31 mouse cellular contexts compared by ENCODE assay signal in the genomic region with DNA sequence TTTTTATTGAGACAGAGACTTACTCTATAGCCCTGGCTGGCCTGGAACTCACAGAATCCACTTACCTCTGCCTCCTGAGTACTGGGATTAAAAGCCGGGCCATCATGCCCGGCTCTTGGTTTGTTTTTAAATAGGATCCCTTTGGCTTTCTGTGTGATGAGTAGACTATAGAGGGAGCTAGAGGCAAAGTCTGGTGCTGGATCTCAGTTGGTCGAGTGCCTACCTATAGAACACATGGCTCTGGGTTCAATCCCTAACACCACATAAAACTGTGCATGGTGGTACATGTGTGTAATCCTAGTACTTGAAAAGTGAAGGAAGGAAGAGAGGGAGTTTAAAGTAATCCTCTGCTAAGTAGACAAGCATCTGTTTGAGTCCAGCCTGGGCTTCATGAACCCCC. TPM values are rescaled to one million over a fixed set of nuclear protein-coding genes. Genes with fewer than 3 reads are reported as not detected.
A peak's percentile ranks its signal among the peaks of the same experiment; 100 is the strongest.
DNase-seq lines count a peak whose midpoint lies in the region; ATAC-seq and TF ChIP-seq lines count a peak whose summit lies in the region.
"Had no signal": no experiment of that assay in that cellular context is flagged by ENCODE, and none has a peak within 500 bp of the region (broad histone marks: within the 10 kb centered on the region; RNA-seq: fewer than 3 reads in every experiment).

No protein-coding gene starts in this region.

- no peak for DNase-seq in liver, embryonic 13.5 days
- no peak for DNase-seq in liver
- DNase-seq in embryonic facial prominence, embryonic 10.5 days (ENCODE audit: low spot score) = no peak
- DNase-seq: adrenal gland, adult 8-10 months; adrenal gland, postnatal 25 days; cerebellum, adult 11-12 months; cerebellum, adult 8-10 months; cerebellum, postnatal 10 days; cerebellum, postnatal 36 days; embryo, embryonic 11 days; gastrocnemius, adult 2 months; gastrocnemius, postnatal 14 days; heart, adult 18-20 months; heart, postnatal 10 days; heart, postnatal 36 days had no signal

- H3K36me3 ChIP-seq in intestine, postnatal 0 days (ENCODE audit: control insufficient read depth, insufficient read depth) = no peaks in the 10 kb centered on the region
- no peaks in the 10 kb centered on the region for H3K36me3 ChIP-seq in intestine, embryonic 15.5 days
- no peaks in the 10 kb centered on the region for H3K36me3 ChIP-seq in liver, embryonic 13.5 days
- no peaks in the 10 kb centered on the region for H3K36me3 ChIP-seq in embryonic facial prominence, embryonic 10.5 days (replicated peaks)
- H3K36me3 ChIP-seq: forebrain, embryonic 10.5 days; G1E; heart, embryonic 12.5 days; heart, embryonic 15.5 days; hindbrain, embryonic 10.5 days; hindbrain, embryonic 13.5 days had no signal

- no peak for ATAC-seq in intestine, postnatal 0 days
- ATAC-seq in intestine, embryonic 15.5 days = no peak
- no peak for ATAC-seq in liver, embryonic 13.5 days (ENCODE audit: low read depth)
- peak; percentile 79 for ATAC-seq in megakaryocyte progenitor cell, adult 5-6 weeks (replicated peaks; ENCODE audit: poor library complexity)
- no peak for ATAC-seq in frontal cortex, adult (ENCODE audit: low TSS enrichment)
- no peak for ATAC-seq in CD4-positive, CD25-positive, alpha-beta regulatory T cell, adult 4 months
- ATAC-seq: activated CD4-positive, CD25-positive, alpha-beta regulatory T cell, adult 4 months; forebrain, embryonic 13.5 days; forebrain, embryonic 16.5 days; hindbrain, embryonic 16.5 days had no signal

- WGBS in intestine, postnatal 0 days = 51% methylated on average over 3 of the region's 3 CpGs
- 45% methylated on average over 3 of the region's 3 CpGs for WGBS in intestine, embryonic 15.5 days
- 39% methylated on average over 3 of the region's 3 CpGs for WGBS in liver, embryonic 13.5 days (ENCODE audit: insufficient replicate concordance)
- 48% methylated on average over 3 of the region's 3 CpGs for WGBS in embryonic facial prominence, embryonic 10.5 days

- no peaks in the 10 kb centered on the region for H3K4me1 ChIP-seq in intestine, postnatal 0 days (replicated peaks; ENCODE audit: control insufficient read depth, insufficient read depth, low read length)
- H3K4me1 ChIP-seq in intestine, embryonic 15.5 days (replicated peaks) = no peaks in the 10 kb centered on the region
- peaks cover 10% of the 10 kb centered on the region; the same call in 1 of the 2 replicates for H3K4me1 ChIP-seq in liver, embryonic 13.5 days (replicated peaks)
- peaks cover 10% of the 10 kb centered on the region for H3K4me1 ChIP-seq in embryonic facial prominence, embryonic 10.5 days
- H3K4me1 ChIP-seq: heart, embryonic 15.5 days had no signal

- no peak overlapping the region for H3K4me3 ChIP-seq in intestine, postnatal 0 days (ENCODE audit: low read depth, low read length)
- no peak overlapping the region for H3K4me3 ChIP-seq in intestine, embryonic 15.5 days (replicated peaks)
- no peak overlapping the region for H3K4me3 ChIP-seq in liver, embryonic 13.5 days (replicated peaks)
- no peak overlapping the region for H3K4me3 ChIP-seq in embryonic facial prominence, embryonic 10.5 days
- H3K4me3 ChIP-seq: forebrain, embryonic 10.5 days; forebrain, embryonic 13.5 days; gastrocnemius, adult 2 months; heart, embryonic 12.5 days; heart, embryonic 15.5 days; hindbrain, embryonic 10.5 days; hindbrain, embryonic 13.5 days had no signal

- H3K27ac ChIP-seq in intestine, postnatal 0 days (ENCODE audit: low read depth, low read length) = no peak overlapping the region
- no peak overlapping the region for H3K27ac ChIP-seq in intestine, embryonic 15.5 days
- H3K27ac ChIP-seq in liver, embryonic 13.5 days = peak overlapping the region; percentile 45; the same call in 1 of the 2 replicates
- no peak overlapping the region for H3K27ac ChIP-seq in embryonic facial prominence, embryonic 10.5 days (replicated peaks)
- H3K27ac ChIP-seq: forebrain, embryonic 10.5 days; forebrain, embryonic 13.5 days; gastrocnemius, adult 2 months; heart, embryonic 15.5 days; hindbrain, embryonic 10.5 days; hindbrain, embryonic 13.5 days had no signal

- 0 out of 2 replicates have a peak, but pooled peaks cover 4% of the 10 kb centered on the region for H3K27me3 ChIP-seq in intestine, postnatal 0 days (replicated peaks; ENCODE audit: control insufficient read depth, insufficient read depth, low read length)
- H3K27me3 ChIP-seq in intestine, embryonic 15.5 days (replicated peaks) = no peaks in the 10 kb centered on the region
- peaks cover 2% of the 10 kb centered on the region; the same call in 1 of the 2 replicates for H3K27me3 ChIP-seq in liver, embryonic 13.5 days
- H3K27me3 ChIP-seq in embryonic facial prominence, embryonic 10.5 days (replicated peaks; ENCODE audit: low read depth, poor library complexity, severe bottlenecking) = peaks cover 60% of the 10 kb centered on the region
- H3K27me3 ChIP-seq: CH12.LX; forebrain, embryonic 13.5 days; heart, embryonic 15.5 days had no signal

- no peak overlapping the region for H3K4me2 ChIP-seq in intestine, postnatal 0 days (replicated peaks; ENCODE audit: low read depth)
- H3K4me2 ChIP-seq in intestine, embryonic 15.5 days (replicated peaks) = no peak overlapping the region
- no peak overlapping the region for H3K4me2 ChIP-seq in liver, embryonic 13.5 days
- H3K4me2 ChIP-seq: forebrain, embryonic 13.5 days; heart, embryonic 12.5 days; heart, embryonic 15.5 days; hindbrain, embryonic 13.5 days had no signal

- no peaks in the 10 kb centered on the region for H3K9me3 ChIP-seq in intestine, postnatal 0 days (ENCODE audit: control insufficient read depth)
- no peaks in the 10 kb centered on the region for H3K9me3 ChIP-seq in intestine, embryonic 15.5 days
- no peaks in the 10 kb centered on the region for H3K9me3 ChIP-seq in liver, embryonic 13.5 days (replicated peaks)
- no peaks in the 10 kb centered on the region for H3K9me3 ChIP-seq in embryonic facial prominence, embryonic 10.5 days
- H3K9me3 ChIP-seq: forebrain, embryonic 10.5 days; forebrain, embryonic 13.5 days; G1E; heart, embryonic 12.5 days; heart, embryonic 15.5 days; hindbrain, embryonic 10.5 days; hindbrain, embryonic 13.5 days had no signal

- 0 out of 2 replicates have a peak, but pooled peaks have one; percentile 13 for TF ChIP-seq CTCF in intestine, postnatal 0 days (IDR thresholded peaks at IDR 0.05; ENCODE audit: low read depth)

- no peak overlapping the region for H3K9ac ChIP-seq in intestine, postnatal 0 days (ENCODE audit: low read depth, low read length)
- H3K9ac ChIP-seq in intestine, embryonic 15.5 days = no peak overlapping the region
- H3K9ac ChIP-seq in liver, embryonic 13.5 days = no peak overlapping the region; the same call in 1 of the 2 replicates
- H3K9ac ChIP-seq: forebrain, embryonic 13.5 days; heart, embryonic 12.5 days; heart, embryonic 15.5 days; hindbrain, embryonic 13.5 days had no signal

RNA-seq across cellular contexts. Expression of a gene that starts 13.2 kb away (rescaled TPM):
- 1.6 and 1.7 TPM in 2 replicates for polyA plus RNA-seq in intestine, postnatal 0 days (2015; fragmentation: Nextera tagmentation; extraction: Ambion mirVana)
- 9.5 and 11.2 TPM in 2 replicates for polyA plus RNA-seq in intestine, embryonic 15.5 days (2015; fragmentation: Nextera tagmentation; extraction: Ambion mirVana)
- polyA plus RNA-seq in liver, embryonic 13.5 days (2015; fragmentation: Nextera tagmentation; extraction: Ambion mirVana) = 11.9 and 16.2 TPM in 2 replicates
- total RNA-seq in megakaryocyte progenitor cell, adult 5-6 weeks (2015) = 22.3 and 29.5 TPM in 2 replicates
- 28.6 and 32.1 TPM in 2 replicates for total RNA-seq in megakaryocyte progenitor cell, adult 5-6 weeks (2017)
- 1 to 10 TPM; 1.4 to 3.7 TPM for polyA plus RNA-seq in CD4-positive, CD25-positive, alpha-beta regulatory T cell, adult 4 months (2017; shearing (Covaris generic))
- polyA plus RNA-seq in embryonic facial prominence, embryonic 10.5 days (2016; fragmentation: Nextera tagmentation; extraction: Ambion mirVana) = 23.2 and 23.6 TPM in 2 replicates

RNA-seq across cellular contexts. Expression of a gene that starts 19.1 kb away (rescaled TPM):
- 448 and 474 TPM in 2 replicates for polyA plus RNA-seq in intestine, postnatal 0 days (2015; fragmentation: Nextera tagmentation; extraction: Ambion mirVana)
- 764 and 787 TPM in 2 replicates for polyA plus RNA-seq in intestine, embryonic 15.5 days (2015; fragmentation: Nextera tagmentation; extraction: Ambion mirVana)
- 623 and 645 TPM in 2 replicates for polyA plus RNA-seq in liver, embryonic 13.5 days (2015; fragmentation: Nextera tagmentation; extraction: Ambion mirVana)
- total RNA-seq in megakaryocyte progenitor cell, adult 5-6 weeks (2015) = 4,640 and 4,664 TPM in 2 replicates
- 2,298 and 2,758 TPM in 2 replicates for total RNA-seq in megakaryocyte progenitor cell, adult 5-6 weeks (2017)
- 1,000 to 10,000 TPM; 1,685 to 1,975 TPM for polyA plus RNA-seq in CD4-positive, CD25-positive, alpha-beta regulatory T cell, adult 4 months (2017; shearing (Covaris generic))
- polyA plus RNA-seq in embryonic facial prominence, embryonic 10.5 days (2016; fragmentation: Nextera tagmentation; extraction: Ambion mirVana) = 702 and 707 TPM in 2 replicates

RNA-seq across cellular contexts. Expression of a gene that starts 50.9 kb away (rescaled TPM):
- polyA plus RNA-seq in intestine, postnatal 0 days (2015; fragmentation: Nextera tagmentation; extraction: Ambion mirVana) = 59.7 and 61.0 TPM in 2 replicates
- 50.1 and 53.9 TPM in 2 replicates for polyA plus RNA-seq in intestine, embryonic 15.5 days (2015; fragmentation: Nextera tagmentation; extraction: Ambion mirVana)
- 51.4 and 58.1 TPM in 2 replicates for polyA plus RNA-seq in liver, embryonic 13.5 days (2015; fragmentation: Nextera tagmentation; extraction: Ambion mirVana)
- 54.6 and 65.3 TPM in 2 replicates for total RNA-seq in megakaryocyte progenitor cell, adult 5-6 weeks (2015)
- 102 and 124 TPM in 2 replicates for total RNA-seq in megakaryocyte progenitor cell, adult 5-6 weeks (2017)
- polyA plus RNA-seq in CD4-positive, CD25-positive, alpha-beta regulatory T cell, adult 4 months (2017; shearing (Covaris generic)) = 10 to 100 TPM; 17.9 to 60.8 TPM
- 86.5 and 92.1 TPM in 2 replicates for polyA plus RNA-seq in embryonic facial prominence, embryonic 10.5 days (2016; fragmentation: Nextera tagmentation; extraction: Ambion mirVana)
